Mouse (Mus musculus) left cerebral cortex, adult 18-20 months (tissue): ENCODE measurements around the gene Recql. TPM values are rescaled to one million over a fixed set of nuclear protein-coding genes. Genes with fewer than 3 reads are reported as not detected.

ENCODE experiments used
- total RNA-seq, 2 experiments: library from RNA; stranded (reverse); gene quantifications; 2 replicates each; pipeline ENCODE4 v1.2.3; 2021

Recql gene
- total RNA-seq, 2 experiments from 2014 or later = 22.1 to 23.1 TPM

Other genes with a start within 250 kb of the Recql start
- under 1 TPM in 1 of 2 experiments, not detected in 1; 0.87 TPM for gene Slco1a6, start 178.6 kb downstream of the Recql start, total RNA-seq
- gene Iapp, start 88.7 kb downstream of the Recql start, total RNA-seq = not detected
- not detected for gene Slco1a5, start 64.1 kb downstream of the Recql start, total RNA-seq
- gene Pyroxd1, start 41.4 kb downstream of the Recql start, total RNA-seq = 10 to 100 TPM; 16.1 to 17.6 TPM
- gene Golt1b, start 134 bp upstream of the Recql start, total RNA-seq = 10 to 100 TPM; 35.7 to 36.1 TPM
- 1 to 10 TPM; 1.6 to 2.0 TPM for gene Spx, start 26.4 kb upstream of the Recql start, total RNA-seq
- gene Gys2, start 86.0 kb upstream of the Recql start, total RNA-seq = not detected
- 100 to 1,000 TPM; 874 to 889 TPM for gene Ldhb, start 120.9 kb upstream of the Recql start, total RNA-seq
- gene Kcnj8, start 184.5 kb upstream of the Recql start, total RNA-seq = 1 to 10 TPM; 2.3 to 2.5 TPM